Mouse (Mus musculus) neural tube, postnatal 0 days (tissue): ENCODE results near the gene Nxph2. TPM values are rescaled to one million over a fixed set of nuclear protein-coding genes. Genes with fewer than 3 reads are reported as not detected.

Source experiments
- polyA plus RNA-seq: library from polyadenylated mRNA; unstranded; fragments of >200 nt; fragmentation: Nextera tagmentation; extraction: Ambion mirVana; gene quantifications from 2 replicates; pipeline ENCODE4 v1.2.1, GENCODE M21; 2015

Nxph2 gene
- polyA plus RNA-seq = 6.1 and 6.9 TPM in 2 replicates

DNA sequence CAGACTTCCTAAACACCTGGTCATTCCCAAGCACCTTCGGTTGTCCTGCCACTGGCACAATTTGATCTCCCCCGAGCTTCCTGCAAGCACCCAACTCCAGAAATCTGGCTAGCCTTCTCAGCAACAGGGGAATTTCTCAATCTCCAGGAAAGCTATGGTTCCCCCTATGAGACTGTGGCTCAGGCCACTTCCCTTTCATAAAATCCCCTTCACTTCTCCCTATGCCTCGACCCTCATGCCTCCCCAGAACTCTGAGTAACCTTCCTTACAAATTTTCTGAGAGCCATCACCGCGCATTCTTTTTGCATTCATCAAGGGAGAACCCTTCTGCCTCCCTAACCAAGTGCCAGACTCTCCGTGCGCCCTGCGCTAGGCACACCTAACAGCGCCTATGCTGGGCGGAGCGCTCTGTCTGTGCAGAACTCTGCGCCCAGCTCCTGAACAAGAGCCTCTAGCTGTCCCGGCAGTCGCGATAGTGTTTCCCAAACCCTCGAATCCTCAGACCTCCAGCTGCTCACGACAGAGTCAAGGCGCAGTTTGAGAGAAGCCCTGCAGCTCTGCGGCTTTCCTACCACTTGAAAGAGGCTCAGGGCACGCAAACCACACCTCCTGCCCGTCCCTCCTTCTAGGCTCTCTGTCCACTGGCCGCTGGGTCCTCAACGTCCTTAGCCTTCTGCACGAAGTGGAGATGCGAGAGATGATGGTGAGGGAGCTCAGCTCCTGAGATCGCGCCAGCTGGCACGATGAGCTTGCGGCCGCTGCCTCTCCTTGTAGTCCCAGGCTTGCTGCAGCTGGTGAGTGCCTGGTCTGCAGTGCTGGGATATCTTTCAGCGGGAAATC, at the start of gene Nxph2:
Gene Nxph2, plus strand, starts transcription at position 501 of the 840 bp plus-strand sequence.

Other genes with a start within 250 kb of the Nxph2 start
- 1.8 and 2.7 TPM in 2 replicates for gene Mastl, start 165.2 kb upstream of the Nxph2 start, polyA plus RNA-seq
- 47.9 and 48.8 TPM in 2 replicates for gene Yme1l1, start 164.9 kb upstream of the Nxph2 start, polyA plus RNA-seq
- gene 4931423N10Rik, start 113.8 kb upstream of the Nxph2 start, polyA plus RNA-seq = 0.15 and 0.24 TPM in 2 replicates